Mouse (Mus musculus): ENCODE measurements around the gene Fam216a. TPM values are rescaled to one million over a fixed set of nuclear protein-coding genes. Genes with fewer than 3 reads are reported as not detected.

Fam216a gene
- polyA plus RNA-seq, 1 experiment from 2014 or later = 66.0 TPM

- Histone ChIP-seq H3K27me3 (ENCODE audit: insufficient read depth, low read length) (no peaks in the 10 kb centered on the region), H3K4me3 (ENCODE audit: low read length) (peak within 1 kb of the TSS; percentile 95), H3K4me2 (replicated peaks; ENCODE audit: low read depth, low read length) (peak within 1 kb of the TSS; percentile 91), H3K36me3 (ENCODE audit: insufficient read depth, low read length) (peaks cover 4% of the 10 kb centered on the region), H3K27ac (ENCODE audit: low read length) (peak within 1 kb of the TSS; percentile 61), H3K9me3 (ENCODE audit: low read length) (no peaks in the 10 kb centered on the region), H3K4me1 (ENCODE audit: insufficient read depth, low read length) (peaks cover 7% of the 10 kb centered on the region), H3K9ac (replicated peaks; ENCODE audit: low read length) (peak within 1 kb of the TSS; percentile 90)
- peak; percentile 79 for ATAC-seq (ENCODE audit: low FRiP score, low TSS enrichment)
- WGBS = under 1% methylated on average over 39 of the region's 39 CpGs
Measured at GRCm38 (mm10) chr5:122391786-122392180, 19.6 kb upstream of the Fam216a start, which contains the start of gene Arpc3. Gene Arpc3, plus strand, starts transcription at chr5:122391878.

- Histone ChIP-seq H3K4me1 (ENCODE audit: insufficient read depth, low read length) (peaks cover 7% of the 10 kb centered on the region), H3K4me2 (replicated peaks; ENCODE audit: low read depth, low read length) (peak overlapping the region; percentile 91), H3K27me3 (ENCODE audit: insufficient read depth, low read length) (no peaks in the 10 kb centered on the region), H3K9ac (replicated peaks; ENCODE audit: low read length) (peak overlapping the region; percentile 90; the same call in 1 of the 2 replicates), H3K9me3 (ENCODE audit: low read length) (no peaks in the 10 kb centered on the region), H3K27ac (ENCODE audit: low read length) (no peak overlapping the region), H3K4me3 (ENCODE audit: low read length) (peak overlapping the region; percentile 95), H3K36me3 (ENCODE audit: insufficient read depth, low read length) (no peaks in the 10 kb centered on the region; the same call in 1 of the 2 replicates)
- WGBS = 53% methylated on average over 15 of the region's 16 CpGs
- ATAC-seq (ENCODE audit: low FRiP score, low TSS enrichment) = no peak
Measured at GRCm38 (mm10) chr5:122391178-122391785, 19.1 kb upstream of the Fam216a start.

GRCm38 (mm10) chr5:122390671-122391070 is 18.5 kb upstream of the Fam216a start:
- Histone ChIP-seq H3K27me3 (ENCODE audit: insufficient read depth, low read length) (no peaks in the 10 kb centered on the region), H3K27ac (ENCODE audit: low read length) (no peak overlapping the region), H3K9me3 (ENCODE audit: low read length) (no peaks in the 10 kb centered on the region), H3K4me3 (ENCODE audit: low read length) (no peak overlapping the region), H3K36me3 (ENCODE audit: insufficient read depth, low read length) (no peaks in the 10 kb centered on the region; the same call in 1 of the 2 replicates), H3K4me1 (ENCODE audit: insufficient read depth, low read length) (peaks cover 7% of the 10 kb centered on the region), H3K9ac (replicated peaks; ENCODE audit: low read length) (no peak overlapping the region), H3K4me2 (replicated peaks; ENCODE audit: low read depth, low read length) (no peak overlapping the region)
- no peak for ATAC-seq (ENCODE audit: low FRiP score, low TSS enrichment)

DNA sequence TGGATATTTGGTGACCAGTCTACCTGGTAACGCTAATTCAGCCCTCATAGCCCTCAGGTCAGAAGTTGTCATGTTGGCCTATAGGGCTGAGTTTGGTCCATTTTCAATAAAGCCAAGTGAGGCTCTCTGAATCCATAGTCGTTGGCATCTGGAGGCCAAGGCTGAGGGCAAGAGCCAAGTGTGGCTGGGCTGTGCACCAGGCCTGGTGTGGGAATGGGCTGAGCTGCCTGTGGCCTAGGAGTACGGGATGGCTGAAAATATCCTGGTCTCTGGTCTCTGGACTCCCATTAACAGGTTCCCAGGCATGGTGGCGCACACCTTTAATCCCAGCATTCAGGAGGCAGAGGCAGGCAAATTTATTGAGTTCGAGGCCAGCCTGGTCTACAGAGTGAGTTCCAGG is 17.8 kb upstream of the Fam216a start:
- no peak for ATAC-seq (ENCODE audit: low FRiP score, low TSS enrichment)
- Histone ChIP-seq H3K4me2 (replicated peaks; ENCODE audit: low read depth, low read length) (no peak overlapping the region), H3K27me3 (ENCODE audit: insufficient read depth, low read length) (no peaks in the 10 kb centered on the region), H3K4me1 (ENCODE audit: insufficient read depth, low read length) (peaks cover 7% of the 10 kb centered on the region), H3K36me3 (ENCODE audit: insufficient read depth, low read length) (no peaks in the 10 kb centered on the region), H3K27ac (ENCODE audit: low read length) (no peak overlapping the region), H3K9me3 (ENCODE audit: low read length) (no peaks in the 10 kb centered on the region), H3K4me3 (ENCODE audit: low read length) (no peak overlapping the region), H3K9ac (replicated peaks; ENCODE audit: low read length) (no peak overlapping the region)
- 82% methylated on average over 5 of the region's 5 CpGs for WGBS

- Histone ChIP-seq H3K9me3 (ENCODE audit: low read length) (no peaks in the 10 kb centered on the region), H3K4me3 (ENCODE audit: low read length) (no peak overlapping the region), H3K4me1 (ENCODE audit: insufficient read depth, low read length) (no peaks in the 10 kb centered on the region), H3K4me2 (replicated peaks; ENCODE audit: low read depth, low read length) (no peak overlapping the region), H3K27me3 (ENCODE audit: insufficient read depth, low read length) (no peaks in the 10 kb centered on the region), H3K36me3 (ENCODE audit: insufficient read depth, low read length) (peaks cover 40% of the 10 kb centered on the region), H3K27ac (ENCODE audit: low read length) (no peak overlapping the region), H3K9ac (replicated peaks; ENCODE audit: low read length) (no peak overlapping the region)
- ATAC-seq (ENCODE audit: low FRiP score, low TSS enrichment) = peak; percentile 65; the same call in 1 of the 2 replicates
- WGBS = 50% methylated on average over 11 of the region's 11 CpGs
Measured at GRCm38 (mm10) chr5:122379374-122380155, 7.4 kb upstream of the Fam216a start.

- Histone ChIP-seq H3K4me1 (ENCODE audit: insufficient read depth, low read length) (peaks cover 5% of the 10 kb centered on the region), H3K9me3 (ENCODE audit: low read length) (no peaks in the 10 kb centered on the region), H3K27ac (ENCODE audit: low read length) (no peak overlapping the region), H3K9ac (replicated peaks; ENCODE audit: low read length) (no peak overlapping the region), H3K27me3 (ENCODE audit: insufficient read depth, low read length) (no peaks in the 10 kb centered on the region), H3K4me2 (replicated peaks; ENCODE audit: low read depth, low read length) (no peak overlapping the region), H3K36me3 (ENCODE audit: insufficient read depth, low read length) (peaks cover 43% of the 10 kb centered on the region), H3K4me3 (ENCODE audit: low read length) (no peak overlapping the region)
- WGBS = 95% methylated on average over 12 of the region's 12 CpGs
- ATAC-seq (ENCODE audit: low FRiP score, low TSS enrichment) = no peak
Measured at GRCm38 (mm10) chr5:122378171-122378570, 6.0 kb upstream of the Fam216a start.

DNA sequence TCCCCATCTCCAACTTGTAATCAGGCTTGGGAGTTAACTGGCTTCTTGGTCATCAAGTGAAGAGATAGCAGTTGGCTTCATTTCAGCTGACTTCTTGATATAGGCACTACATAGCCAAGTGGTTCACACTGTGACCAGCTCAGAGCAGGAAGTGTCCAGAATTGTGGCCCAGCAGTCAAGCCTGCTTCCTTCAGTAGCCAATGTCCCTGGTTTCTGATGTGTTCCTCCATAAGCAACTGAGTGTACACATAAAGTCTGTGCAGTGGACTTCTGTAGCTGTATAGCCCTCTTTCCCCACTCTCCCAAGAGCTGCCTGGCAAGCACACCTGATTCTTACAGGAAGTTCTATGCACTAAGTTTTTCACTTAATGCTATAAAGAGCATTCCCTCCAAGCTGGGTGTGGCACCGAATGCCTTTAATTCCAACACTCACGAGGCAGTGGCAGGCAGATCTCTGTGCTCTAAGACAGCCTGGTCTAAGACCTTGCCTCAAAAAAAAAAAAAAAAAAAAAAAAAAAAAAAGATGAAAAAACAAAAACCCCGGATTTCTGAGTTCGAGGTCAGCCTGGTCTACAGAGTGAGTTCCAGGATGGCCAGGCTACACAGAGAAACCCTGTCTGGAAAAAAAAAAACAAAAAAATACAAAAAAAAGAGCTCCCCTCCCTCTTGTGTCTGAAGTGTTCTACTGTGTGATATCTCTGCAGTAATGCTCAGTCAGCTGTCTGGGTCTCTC is 5.1 kb upstream of the Fam216a start:
- Histone ChIP-seq H3K4me1 (ENCODE audit: insufficient read depth, low read length) (peaks cover 9% of the 10 kb centered on the region), H3K27ac (ENCODE audit: low read length) (no peak overlapping the region), H3K4me2 (replicated peaks; ENCODE audit: low read depth, low read length) (no peak overlapping the region), H3K4me3 (ENCODE audit: low read length) (no peak overlapping the region), H3K27me3 (ENCODE audit: insufficient read depth, low read length) (no peaks in the 10 kb centered on the region), H3K9ac (replicated peaks; ENCODE audit: low read length) (no peak overlapping the region), H3K9me3 (ENCODE audit: low read length) (no peaks in the 10 kb centered on the region), H3K36me3 (ENCODE audit: insufficient read depth, low read length) (peaks cover 38% of the 10 kb centered on the region)
- WGBS = 83% methylated on average over 4 of the region's 4 CpGs
- ATAC-seq (ENCODE audit: low FRiP score, low TSS enrichment) = no peak

GRCm38 (mm10) chr5:122372878-122373277 is 714 bp upstream of the Fam216a start:
- Histone ChIP-seq H3K4me1 (ENCODE audit: insufficient read depth, low read length) (peaks cover 16% of the 10 kb centered on the region), H3K9ac (replicated peaks; ENCODE audit: low read length) (peak overlapping the region; percentile 85), H3K27ac (ENCODE audit: low read length) (peak overlapping the region; percentile 90), H3K4me2 (replicated peaks; ENCODE audit: low read depth, low read length) (peak overlapping the region; percentile 84), H3K9me3 (ENCODE audit: low read length) (no peaks in the 10 kb centered on the region), H3K4me3 (ENCODE audit: low read length) (peak overlapping the region; percentile 90), H3K27me3 (ENCODE audit: insufficient read depth, low read length) (no peaks in the 10 kb centered on the region), H3K36me3 (ENCODE audit: insufficient read depth, low read length) (peaks cover 25% of the 10 kb centered on the region)
- ATAC-seq (ENCODE audit: low FRiP score, low TSS enrichment) = no peak
- WGBS = 6% methylated on average over 5 of the region's 5 CpGs

DNA sequence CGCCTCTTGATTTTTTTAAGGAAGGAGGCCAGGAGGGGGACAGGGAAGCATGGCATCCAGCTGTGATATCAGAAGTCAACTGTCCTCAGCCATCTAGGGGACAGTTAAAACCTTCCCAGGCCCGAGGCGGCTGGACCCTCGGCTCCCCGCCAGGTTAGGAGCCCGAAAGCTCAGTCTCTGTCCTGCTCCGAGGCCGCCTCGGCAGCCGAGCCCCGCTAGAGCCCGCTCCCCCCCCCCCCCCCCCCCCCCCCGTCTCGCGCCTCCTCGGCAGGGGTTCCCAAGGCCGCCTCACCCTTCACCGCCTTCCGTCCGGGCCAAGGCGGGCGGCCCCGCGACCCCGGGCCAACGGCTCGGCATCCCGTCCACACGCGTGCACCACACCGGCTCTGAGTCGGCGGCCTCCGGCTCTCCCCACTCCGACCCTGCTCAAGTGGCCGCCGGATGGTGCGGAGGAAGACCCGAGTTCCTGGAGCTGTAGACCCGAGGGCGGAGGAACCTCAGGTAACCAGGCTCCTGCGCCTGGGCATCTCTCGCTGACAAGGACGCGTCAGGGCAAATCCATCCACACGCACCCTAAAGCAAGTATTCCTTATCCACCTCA is 473 bp downstream of the Fam216a start, which contains the start of gene Gpn3:
Gene Gpn3, plus strand, starts transcription at position 286 of the 601 bp plus-strand sequence.
- Histone ChIP-seq H3K4me2 (replicated peaks; ENCODE audit: low read depth, low read length) (peak within 1 kb of the TSS; percentile 84), H3K9me3 (ENCODE audit: low read length) (no peaks in the 10 kb centered on the region)
- under 1% methylated on average over 30 of the region's 46 CpGs for WGBS

More for the DNA sequence above, 473 bp downstream of the Fam216a start, which contains the start of gene Gpn3:
- peak; percentile 76 for ATAC-seq (ENCODE audit: low FRiP score, low TSS enrichment)
- peak within 1 kb of the TSS; percentile 85 for H3K9ac ChIP-seq (replicated peaks; ENCODE audit: low read length)
- H3K4me1 ChIP-seq (ENCODE audit: insufficient read depth, low read length) = peaks cover 16% of the 10 kb centered on the region
- H3K4me3 ChIP-seq (ENCODE audit: low read length) = peak within 1 kb of the TSS; percentile 90
- peaks cover 29% of the 10 kb centered on the region for H3K36me3 ChIP-seq (ENCODE audit: insufficient read depth, low read length)
- H3K27me3 ChIP-seq (ENCODE audit: insufficient read depth, low read length) = no peaks in the 10 kb centered on the region
- peak within 1 kb of the TSS; percentile 90 for H3K27ac ChIP-seq (ENCODE audit: low read length)

All from kidney, embryonic 16.5 days (tissue).